Mouse (Mus musculus) adrenal gland, adult 8-10 months (tissue): Measurements from ENCODE around the gene Abr. TPM values are rescaled to one million over a fixed set of nuclear protein-coding genes. Genes with fewer than 3 reads are reported as not detected.
A peak's percentile ranks its signal among the peaks of the same experiment; 100 is the strongest.

Source experiments
- DNase-seq: peaks from one replicate; pipeline ENCODE4 v3.0.0; 2022
- total RNA-seq, 4 experiments: library from RNA; stranded (reverse); gene quantifications; 2 replicates each; pipeline ENCODE4 v1.2.4; 2022

The Abr gene
- total RNA-seq, 4 experiments from 2014 or later: 69.2 to 138 (median 95.9) TPM

- peak; percentile 39 for DNase-seq
Observed at GRCm38 (mm10) chr11:76623206-76623961, 1.3 kb upstream of the Abr start.

- no peak for DNase-seq
Observed at GRCm38 (mm10) chr11:76622566-76623205, 572 bp upstream of the Abr start.

GRCm38 (mm10) chr11:76618134-76618533 lies 4.0 kb downstream of the Abr start:
- no peak for DNase-seq

- DNase-seq: no peak
Observed at GRCm38 (mm10) chr11:76614246-76614645, 7.9 kb downstream of the Abr start.

GRCm38 (mm10) chr11:76612638-76613104 lies 9.4 kb downstream of the Abr start:
- peak; percentile 54 for DNase-seq

- DNase-seq: no peak
Observed at GRCm38 (mm10) chr11:76610948-76611347, 11.2 kb downstream of the Abr start.

- DNase-seq: no peak
Observed at GRCm38 (mm10) chr11:76606521-76606920, 15.6 kb downstream of the Abr start.

- no peak for DNase-seq
Observed at GRCm38 (mm10) chr11:76599219-76599618, 22.9 kb downstream of the Abr start.

GRCm38 (mm10) chr11:76598757-76599156 lies 23.4 kb downstream of the Abr start:
- DNase-seq: no peak

GRCm38 (mm10) chr11:76593620-76594326 lies 28.3 kb downstream of the Abr start:
- DNase-seq: no peak

GRCm38 (mm10) chr11:76589746-76590145 lies 32.4 kb downstream of the Abr start:
- no peak for DNase-seq

GRCm38 (mm10) chr11:76588632-76589485 lies 33.3 kb downstream of the Abr start:
- DNase-seq: no peak

- no peak for DNase-seq
Observed at GRCm38 (mm10) chr11:76588032-76588431, 34.1 kb downstream of the Abr start.

- DNase-seq: no peak
Observed at GRCm38 (mm10) chr11:76587333-76587732, 34.8 kb downstream of the Abr start.

- no peak for DNase-seq
Observed at GRCm38 (mm10) chr11:76586119-76586518, 36.0 kb downstream of the Abr start.

- peak; percentile 69 for DNase-seq
Observed at GRCm38 (mm10) chr11:76577588-76578257, 44.4 kb downstream of the Abr start.

- DNase-seq: no peak
Observed at GRCm38 (mm10) chr11:76572820-76573385, 49.2 kb downstream of the Abr start.

GRCm38 (mm10) chr11:76571613-76571929 lies 50.5 kb downstream of the Abr start:
- no peak for DNase-seq

GRCm38 (mm10) chr11:76570741-76571612 lies 51.1 kb downstream of the Abr start:
- DNase-seq: no peak

GRCm38 (mm10) chr11:76570201-76570731 lies 51.8 kb downstream of the Abr start:
- no peak for DNase-seq
